Mouse (Mus musculus) bone marrow macrophage, adult 2 months (primary cell): Measurements from ENCODE around the gene Ush2a.

ENCODE experiments used
- CTCF ChIP-seq: IDR thresholded peaks from 2 replicates; pipeline ENCODE4 v1.5.1; 2012; ENCODE audit warnings: low read depth, mild to moderate bottlenecking, low read length, moderate library complexity
- POLR2A ChIP-seq: IDR thresholded peaks from 2 replicates; pipeline ENCODE4 v1.6.1; 2012; ENCODE audit warnings: mild to moderate bottlenecking, low read depth, low read length, borderline replicate concordance

DNA sequence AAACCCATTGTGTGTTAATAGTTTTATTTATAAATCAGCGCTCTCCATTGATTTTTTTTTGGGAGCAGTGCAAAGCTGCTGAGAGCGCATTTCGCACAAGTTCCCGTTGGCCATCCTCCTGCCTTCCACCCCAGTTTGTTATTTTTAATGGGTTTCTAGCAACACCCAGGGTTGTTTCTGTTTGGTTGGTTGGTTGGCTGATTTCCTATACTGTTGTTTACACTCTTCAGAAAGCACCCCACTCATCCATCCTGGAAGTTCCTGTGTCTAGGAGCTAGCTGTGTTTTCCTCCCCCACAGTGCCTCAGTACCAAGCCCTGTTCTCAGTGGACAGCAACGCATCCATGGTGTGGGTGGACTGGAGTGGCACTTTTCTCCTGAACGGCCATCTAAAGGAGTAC lies 689.3 kb downstream of the Ush2a start:
- TF ChIP-seq CTCF (no peak), POLR2A (no peak)
